Mouse (Mus musculus) myocyte (in vitro differentiated cells): Measurements from ENCODE around the gene Mybpc3. TPM values are rescaled to one million over a fixed set of nuclear protein-coding genes. Genes with fewer than 3 reads are reported as not detected.
A peak's percentile ranks its signal among the peaks of the same experiment; 100 is the strongest.

Experiments
- H3K27me3 ChIP-seq: one replicate; pipeline ENCODE4 v1.6.1; 2011; ENCODE audit not compliant: control insufficient read depth, insufficient read depth, insufficient read length
- H3K36me3 ChIP-seq: one replicate; pipeline ENCODE4 v1.6.1; 2011; ENCODE audit not compliant: control insufficient read depth, insufficient read depth
- H3K4me2 ChIP-seq: one replicate; pipeline ENCODE4 v1.6.1; 2011; ENCODE audit warnings: low read depth, control low read depth
- H3K4me3 ChIP-seq: one replicate; pipeline ENCODE4 v1.5.1; 2011; ENCODE audit warnings: mild to moderate bottlenecking, control low read depth, moderate library complexity
- H3K79me2 ChIP-seq: one replicate; pipeline ENCODE4 v1.6.1; 2011; ENCODE audit not compliant: control insufficient read depth, insufficient read depth
- H3ac ChIP-seq: one replicate; pipeline ENCODE4 v1.6.1; 2011; ENCODE audit not compliant: control insufficient read depth, insufficient read length
- CEBPB ChIP-seq: IDR thresholded peaks from 2 replicates; pipeline ENCODE4 v1.6.1; 2011; ENCODE audit warnings: mild to moderate bottlenecking, moderate library complexity; ENCODE audit not compliant: poor library complexity, insufficient read depth, severe bottlenecking
- E2F4 ChIP-seq: IDR thresholded peaks from one replicate; pipeline ENCODE4 v1.6.1; 2011; ENCODE audit warnings: mild to moderate bottlenecking, control low read depth, moderate library complexity; ENCODE audit not compliant: insufficient read depth
- MAX ChIP-seq: IDR thresholded peaks from one replicate; pipeline ENCODE4 v1.6.1; 2011; ENCODE audit warnings: low read depth, mild to moderate bottlenecking, control low read depth
- MYOD1 ChIP-seq, 3 experiments: IDR thresholded peaks; one replicate each; pipeline ENCODE4 v1.6.1; 2011; ENCODE audit warnings: control low read depth in 2 of 3, low read depth in 2 of 3, mild to moderate bottlenecking in 2 of 3, moderate library complexity in 1 of 3; ENCODE audit not compliant: insufficient read length in 2 of 3, control insufficient read depth in 1 of 3
- MYOG ChIP-seq, 3 experiments: IDR thresholded peaks; one replicate each; pipeline ENCODE4 v1.6.1; 2011; ENCODE audit warnings: control low read depth in 2 of 3, low read depth in 2 of 3, mild to moderate bottlenecking in 2 of 3; ENCODE audit not compliant: insufficient read length in 2 of 3, control insufficient read depth in 1 of 3, insufficient read depth in 1 of 3
- POLR2A ChIP-seq: IDR thresholded peaks from one replicate; pipeline ENCODE4 v1.6.1; 2011; ENCODE audit warnings: low read depth, mild to moderate bottlenecking, control low read depth, moderate library complexity; ENCODE audit not compliant: insufficient read length
- POLR2AphosphoS2 ChIP-seq: IDR thresholded peaks from one replicate; pipeline ENCODE4 v1.6.1; 2011; ENCODE audit warnings: low read depth, control low read depth; ENCODE audit not compliant: insufficient read length
- REST ChIP-seq: IDR thresholded peaks from one replicate; pipeline ENCODE4 v1.6.1; 2011; ENCODE audit warnings: mild to moderate bottlenecking, control low read depth, moderate library complexity; ENCODE audit not compliant: insufficient read depth, insufficient read length
- SRF ChIP-seq: IDR thresholded peaks from one replicate; pipeline ENCODE4 v1.6.1; 2011; ENCODE audit warnings: low read depth; ENCODE audit not compliant: control insufficient read depth, insufficient read length
- TCF12 ChIP-seq: IDR thresholded peaks from one replicate; pipeline ENCODE4 v1.6.1; 2011; ENCODE audit warnings: mild to moderate bottlenecking, control low read depth; ENCODE audit not compliant: poor library complexity, insufficient read depth, severe bottlenecking
- TCF3 ChIP-seq: IDR thresholded peaks from one replicate; pipeline ENCODE4 v1.6.1; 2011; ENCODE audit warnings: low read depth, control low read depth; ENCODE audit not compliant: insufficient read length
- USF1 ChIP-seq: IDR thresholded peaks from one replicate; pipeline ENCODE4 v1.6.1; 2011; ENCODE audit warnings: low read depth, mild to moderate bottlenecking, control low read depth, moderate library complexity
- polyA plus RNA-seq: library from polyadenylated mRNA; unstranded; fragments of >200 nt; fragmentation: generic; extraction: Trizol; gene quantifications from one replicate; pipeline ENCODE4 v1.2.1, GENCODE M21; 2012; ENCODE audit warnings: missing spikeins

Mybpc3 gene
- polyA plus RNA-seq, 1 experiment: 0.05 TPM

DNA sequence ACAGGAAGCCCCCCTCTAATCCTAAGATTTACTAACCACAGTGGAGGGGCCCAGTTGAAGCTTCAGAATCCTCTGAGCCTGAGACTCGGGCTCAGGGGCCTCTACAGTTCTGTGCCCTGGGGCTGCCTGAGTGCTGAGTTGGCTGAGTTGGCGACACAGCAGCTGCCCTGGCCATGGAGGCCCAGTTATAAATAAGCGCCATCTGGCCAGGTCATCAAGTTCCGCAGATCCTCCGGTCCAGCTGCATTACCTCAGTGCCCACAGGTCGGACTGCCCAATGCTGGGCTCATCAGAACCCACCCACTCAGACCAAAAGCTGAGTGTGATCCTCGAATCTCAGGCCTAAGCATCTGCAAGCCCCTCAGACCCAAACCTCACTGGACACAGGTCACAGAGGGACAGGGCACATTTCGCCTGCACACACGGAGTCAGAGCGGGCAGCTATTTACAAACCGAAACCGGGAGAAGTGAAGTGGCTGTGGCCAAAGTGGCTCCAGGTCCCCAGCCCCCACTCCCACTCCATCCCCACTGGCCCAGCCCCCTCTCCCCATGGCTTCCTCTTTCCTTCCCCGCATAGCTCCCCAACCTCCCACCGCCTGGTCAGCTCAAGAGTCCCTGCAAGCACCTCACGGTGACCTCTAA, 33.6 kb upstream of the Mybpc3 start:
- no peaks in the 10 kb centered on the region for H3K79me2 ChIP-seq
- no peak overlapping the region for H3K4me3 ChIP-seq
- H3ac ChIP-seq: no peak overlapping the region
- no peaks in the 10 kb centered on the region for H3K36me3 ChIP-seq
- TF ChIP-seq REST (no peak), CEBPB (no peak), MAX (no peak), TCF3 (peak; percentile 11), POLR2A (no peak), SRF (no peak), MYOG (IDR thresholded peaks at IDR 0.05; ENCODE audit: control insufficient read depth in 1 of 3, insufficient read depth in 1 of 3, insufficient read length in 2 of 3, low read depth in 2 of 3) (peak; percentile 48 to 92 (median 66)), POLR2AphosphoS2 (no peak), MYOD1 (IDR thresholded peaks at IDR 0.05; ENCODE audit: control insufficient read depth in 1 of 3, insufficient read length in 2 of 3, low read depth in 2 of 3) (peak in 2 of 3 experiments; percentile 65 to 85), USF1 (no peak), TCF12 (peak; percentile 19), E2F4 (no peak)
- no peak overlapping the region for H3K4me2 ChIP-seq
- H3K27me3 ChIP-seq: no peaks in the 10 kb centered on the region

DNA sequence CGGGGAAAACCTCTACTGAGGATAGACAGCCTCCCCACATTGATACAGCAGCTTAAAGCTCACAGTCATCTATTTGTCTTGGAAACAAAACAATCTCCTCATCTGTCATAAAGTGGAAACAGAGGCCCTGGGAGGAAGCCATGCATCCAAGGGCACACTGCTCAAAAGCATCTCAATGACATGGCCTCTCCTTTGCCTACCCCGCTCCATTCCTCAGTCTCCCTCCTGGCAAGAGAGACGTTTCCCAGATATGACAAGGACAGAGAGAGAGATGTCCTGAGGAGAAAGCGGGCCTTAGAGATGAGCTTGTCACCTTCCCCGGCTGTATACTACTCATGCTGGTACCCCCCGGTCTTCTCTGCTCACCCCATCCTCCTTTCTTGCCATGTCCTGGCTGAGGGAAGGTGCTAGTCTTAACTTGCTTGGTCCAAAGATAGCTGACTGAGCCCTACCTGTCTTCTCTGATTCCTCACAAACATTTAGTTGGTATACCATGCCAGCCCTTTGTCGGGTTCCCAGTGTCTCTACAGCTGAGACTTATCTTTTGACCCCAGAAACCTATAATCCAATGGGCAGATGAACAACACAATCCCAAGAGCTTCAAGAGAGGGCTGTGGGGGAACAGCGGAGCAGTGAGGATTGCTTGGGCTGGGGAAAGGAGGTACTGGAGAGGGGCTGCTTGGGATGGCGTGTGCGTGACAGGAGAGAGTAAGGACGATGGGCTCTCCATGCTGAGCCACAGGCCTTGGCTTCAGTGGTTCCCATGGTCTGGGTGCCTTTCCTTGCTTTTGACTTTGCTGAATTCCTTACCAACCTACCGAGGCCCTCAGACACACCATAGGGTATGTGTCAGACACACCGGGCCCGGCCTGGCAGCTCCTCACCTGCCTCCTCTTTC, 32.2 kb upstream of the Mybpc3 start:
- Histone ChIP-seq H3ac (no peak overlapping the region), H3K4me2 (no peak overlapping the region), H3K79me2 (no peaks in the 10 kb centered on the region), H3K4me3 (no peak overlapping the region), H3K27me3 (no peaks in the 10 kb centered on the region), H3K36me3 (no peaks in the 10 kb centered on the region)
- TF ChIP-seq REST (no peak), TCF12 (no peak), MYOG (IDR thresholded peaks at IDR 0.05; ENCODE audit: control insufficient read depth in 1 of 3, insufficient read depth in 1 of 3, insufficient read length in 2 of 3, low read depth in 2 of 3) (no peak), CEBPB (no peak), SRF (no peak), E2F4 (no peak), TCF3 (no peak), MYOD1 (IDR thresholded peaks at IDR 0.05; ENCODE audit: control insufficient read depth in 1 of 3, insufficient read length in 2 of 3, low read depth in 2 of 3) (no peak)

DNA sequence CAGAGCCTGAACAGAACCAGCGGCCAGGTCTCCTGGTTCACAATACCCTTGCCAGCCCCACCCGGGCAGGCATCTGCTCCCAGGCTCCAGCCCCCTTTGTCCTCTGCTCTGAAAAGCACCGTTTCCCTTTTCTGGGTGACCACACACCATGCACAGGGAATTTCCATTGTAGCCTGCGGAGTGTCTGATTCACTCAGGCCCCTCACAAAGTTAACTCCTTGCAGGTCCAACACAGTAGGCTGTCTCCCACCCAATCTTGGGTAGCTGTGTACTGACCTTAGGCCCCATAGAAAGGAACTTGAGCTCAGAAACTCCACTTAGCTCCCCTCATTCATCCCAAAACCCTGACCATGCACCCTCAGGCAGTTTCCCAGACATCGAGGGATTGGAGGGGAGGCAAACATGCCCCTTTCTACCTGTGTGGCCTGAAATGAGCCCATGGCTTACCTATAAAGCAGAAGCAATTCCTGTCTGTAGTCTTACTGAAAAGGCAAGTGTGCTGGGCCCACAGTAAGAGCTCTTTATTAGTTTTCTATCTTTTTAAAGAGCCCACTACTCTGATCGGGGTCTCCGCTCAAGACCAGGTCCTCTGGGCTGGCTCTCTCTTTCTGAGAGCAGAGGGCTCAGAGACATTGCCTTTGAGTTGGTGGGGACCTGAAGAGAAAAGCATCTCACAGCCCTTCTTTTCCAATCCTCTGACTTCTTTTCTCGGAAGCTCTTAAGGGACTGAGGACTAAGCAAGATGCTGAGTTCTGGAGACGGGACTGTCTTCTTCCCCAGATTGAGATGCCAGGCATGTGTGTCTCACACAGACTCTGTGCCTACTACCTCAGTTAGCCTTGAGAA, 31.3 kb upstream of the Mybpc3 start:
- Histone ChIP-seq H3ac (no peak overlapping the region), H3K36me3 (no peaks in the 10 kb centered on the region), H3K4me2 (no peak overlapping the region), H3K4me3 (no peak overlapping the region), H3K27me3 (no peaks in the 10 kb centered on the region), H3K79me2 (no peaks in the 10 kb centered on the region)
- TF ChIP-seq MYOG (IDR thresholded peaks at IDR 0.05; ENCODE audit: control insufficient read depth in 1 of 3, insufficient read depth in 1 of 3, insufficient read length in 2 of 3, low read depth in 2 of 3) (no peak), SRF (no peak), POLR2AphosphoS2 (no peak), POLR2A (no peak), MAX (no peak), CEBPB (no peak), TCF12 (no peak), E2F4 (no peak)

DNA sequence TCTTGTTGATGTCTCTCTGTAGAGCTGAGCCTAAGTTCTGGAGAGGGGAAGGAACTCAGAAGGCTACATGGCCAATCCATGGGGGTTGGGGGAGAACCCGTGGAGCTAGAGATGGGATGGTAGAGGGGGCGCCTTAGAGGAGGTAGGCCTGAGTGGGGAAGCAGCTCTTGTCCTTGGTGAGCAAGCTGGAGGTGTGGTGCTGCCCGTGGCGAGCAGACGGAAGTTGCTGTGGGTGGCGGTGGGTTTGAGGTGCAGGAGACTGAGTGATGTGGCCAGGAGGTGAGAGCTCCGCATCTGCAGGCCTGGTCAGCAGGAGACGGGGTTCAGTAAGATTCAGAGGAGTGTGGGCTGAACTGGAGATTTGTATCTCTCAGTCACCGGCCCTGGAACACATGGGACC, 30.5 kb upstream of the Mybpc3 start:
- Histone ChIP-seq H3ac (no peak overlapping the region), H3K27me3 (no peaks in the 10 kb centered on the region), H3K4me2 (no peak overlapping the region), H3K79me2 (no peaks in the 10 kb centered on the region), H3K4me3 (no peak overlapping the region), H3K36me3 (no peaks in the 10 kb centered on the region)
- no peak for TF ChIP-seq USF1
- no peak for TF ChIP-seq TCF3
- TF ChIP-seq MAX: no peak
- no peak for TF ChIP-seq REST
- TF ChIP-seq MYOG (IDR thresholded peaks at IDR 0.05; ENCODE audit: control insufficient read depth in 1 of 3, insufficient read depth in 1 of 3, insufficient read length in 2 of 3, low read depth in 2 of 3): no peak
- no peak for TF ChIP-seq TCF12
- no peak for TF ChIP-seq E2F4
- no peak for TF ChIP-seq CEBPB
- TF ChIP-seq POLR2A: no peak
- TF ChIP-seq MYOD1 (IDR thresholded peaks at IDR 0.05; ENCODE audit: control insufficient read depth in 1 of 3, insufficient read length in 2 of 3, low read depth in 2 of 3): no peak
- TF ChIP-seq SRF: no peak
- TF ChIP-seq POLR2AphosphoS2: no peak
